Mouse (Mus musculus): ENCODE measurements at regions not wholly inside any gene's neighbourhood (a gene's known extent, or its start where the extent isn't known, plus 50 kb on each side); places are given as distances from the start of the nearest gene placed in this dataset.

- TF ChIP-seq POLR2A (IDR thresholded peaks at IDR 0.05; ENCODE audit: low read depth, low read length) (no peak), CTCF (IDR thresholded peaks at IDR 0.05; ENCODE audit: extremely low read depth, insufficient read length, insufficient replicate concordance, low read depth, low read length) (no peak)
Measured at GRCm38 (mm10) chr17:79461681-79462091, 106.8 kb upstream of the Cdc42ep3 start.

Measured in small intestine, adult 2 months (tissue).